Mouse (Mus musculus) megakaryocyte, embryonic 14.5 days (primary cell): ENCODE results near the gene Gm20517.

Source experiments
- FLI1 ChIP-seq: IDR thresholded peaks from 2 replicates; pipeline ENCODE4 v1.6.1; 2012; ENCODE audit warnings: low read length, inconsistent platforms, mixed read lengths
- GATA1 ChIP-seq: IDR thresholded peaks from 3 replicates; pipeline ENCODE4 v1.6.1; 2012; ENCODE audit warnings: mixed read lengths, low read length, inconsistent platforms, borderline replicate concordance

- TF ChIP-seq GATA1 (peak; percentile 36; the same call in 1 of the 3 replicates), FLI1 (peak; percentile 63; the same call in 1 of the 2 replicates)
Measured at GRCm38 (mm10) chr17:47595248-47596161, 15.9 kb upstream of the Gm20517 start.
